ENCODE assay signal across 10 mouse cellular contexts in genomic region chr10:108088883-108089282, GRCm38 (mm10).
A peak's percentile ranks its signal among the peaks of the same experiment; 100 is the strongest.
DNase-seq lines count a peak whose midpoint lies in the region; ATAC-seq and TF ChIP-seq lines count a peak whose summit lies in the region.
"Had no signal": no experiment of that assay in that cellular context is flagged by ENCODE, and none has a peak within 500 bp of the region (broad histone marks: within the 10 kb centered on the region; RNA-seq: fewer than 3 reads in every experiment).

No protein-coding gene starts in this region.

- H3K9ac ChIP-seq in embryonic facial prominence, embryonic 14.5 days (ENCODE audit: low read depth, low read length): no peak overlapping the region; the same call in 1 of the 2 replicates
- no peak overlapping the region for H3K9ac ChIP-seq in heart, postnatal 0 days (replicated peaks; ENCODE audit: low read depth, low read length)
- H3K9ac ChIP-seq: liver, embryonic 15.5 days had no signal

- TF ChIP-seq CTCF in layer of hippocampus, adult 2 months (conservative IDR thresholded peaks at IDR 0.05): no peak
- no peak for TF ChIP-seq CTCF in heart, postnatal 0 days (IDR thresholded peaks at IDR 0.05; ENCODE audit: low read depth)

- no peak for ATAC-seq in embryonic facial prominence, embryonic 14.5 days (ENCODE audit: low read depth)
- ATAC-seq in heart, postnatal 0 days (ENCODE audit: insufficient read depth, low read depth): peak; percentile 50; the same call in 1 of the 2 replicates

- no peak overlapping the region; the same call in 1 of the 2 replicates for H3K4me3 ChIP-seq in layer of hippocampus, adult 2 months
- no peak overlapping the region for H3K4me3 ChIP-seq in embryonic facial prominence, embryonic 14.5 days (ENCODE audit: low read depth, low read length)
- H3K4me3 ChIP-seq in heart, postnatal 0 days (ENCODE audit: low read depth, low read length): no peak overlapping the region
- H3K4me3 ChIP-seq: liver, embryonic 15.5 days had no signal

- peak overlapping the region; percentile 62 for H3K27ac ChIP-seq in layer of hippocampus, adult 2 months
- H3K27ac ChIP-seq in embryonic facial prominence, embryonic 14.5 days (replicated peaks; ENCODE audit: low read depth, low read length): no peak overlapping the region; the same call in 1 of the 2 replicates
- H3K27ac ChIP-seq in heart, postnatal 0 days (ENCODE audit: low read depth): peak overlapping the region; percentile 77
- H3K27ac ChIP-seq: liver, embryonic 15.5 days had no signal

- 44% methylated on average over 8 of the region's 8 CpGs for WGBS in embryonic facial prominence, embryonic 14.5 days
- WGBS in heart, postnatal 0 days: 24% methylated on average over 8 of the region's 8 CpGs

- no peaks in the 10 kb centered on the region for H3K9me3 ChIP-seq in embryonic facial prominence, embryonic 14.5 days (ENCODE audit: control insufficient read depth, low read length)
- H3K9me3 ChIP-seq in heart, postnatal 0 days (replicated peaks; ENCODE audit: control insufficient read depth, low read length): no peaks in the 10 kb centered on the region
- H3K9me3 ChIP-seq: liver, embryonic 15.5 days had no signal

- H3K4me1 ChIP-seq in embryonic facial prominence, embryonic 14.5 days (ENCODE audit: control insufficient read depth, insufficient read depth, low read length): no peaks in the 10 kb centered on the region
- peaks cover 23% of the 10 kb centered on the region for H3K4me1 ChIP-seq in heart, postnatal 0 days (ENCODE audit: control insufficient read depth, insufficient read depth)

- H3K4me2 ChIP-seq in embryonic facial prominence, embryonic 14.5 days (ENCODE audit: low read depth, low read length): peak overlapping the region; percentile 21; the same call in 1 of the 2 replicates
- peak overlapping the region; percentile 23 for H3K4me2 ChIP-seq in heart, postnatal 0 days (ENCODE audit: low read depth, low read length)
- H3K4me2 ChIP-seq: liver, embryonic 15.5 days had no signal

- no peaks in the 10 kb centered on the region for H3K36me3 ChIP-seq in embryonic facial prominence, embryonic 14.5 days (ENCODE audit: control insufficient read depth, insufficient read depth, low read length)
- H3K36me3 ChIP-seq in heart, postnatal 0 days (replicated peaks; ENCODE audit: control insufficient read depth, insufficient read depth, low read length): no peaks in the 10 kb centered on the region
- H3K36me3 ChIP-seq: liver, embryonic 15.5 days had no signal

- no peak for DNase-seq in layer of hippocampus, adult 2 months (ENCODE audit: low spot score in 2 of 2)
- no peak for DNase-seq in layer of hippocampus, postnatal 25 days (ENCODE audit: extremely low spot score in 1 of 2, low spot score in 1 of 2)
- DNase-seq in embryonic facial prominence, embryonic 14.5 days (ENCODE audit: low spot score): no peak
- peak; percentile 38 for DNase-seq in heart, postnatal 0 days (ENCODE audit: low spot score)
- DNase-seq in right cerebral cortex, adult 18-20 months: peak; percentile 32
- no peak for DNase-seq in thymus, postnatal 25 days
- DNase-seq in kidney, postnatal 4 days: no peak
- DNase-seq in adrenal gland, postnatal 14 days: no peak
- DNase-seq: cerebellum, adult 2 months had no signal

- TF ChIP-seq EP300 in heart, postnatal 0 days (IDR thresholded peaks at IDR 0.05; ENCODE audit: low read depth): no peak

- H3K27me3 ChIP-seq in embryonic facial prominence, embryonic 14.5 days (replicated peaks; ENCODE audit: control insufficient read depth, insufficient read depth, low read length): no peaks in the 10 kb centered on the region
- no peaks in the 10 kb centered on the region for H3K27me3 ChIP-seq in heart, postnatal 0 days (ENCODE audit: control insufficient read depth, insufficient read depth, low read length)
- H3K27me3 ChIP-seq: liver, embryonic 15.5 days had no signal

Comparison
In these comparisons a context has a peak if more than half of its experiments do, and no peak if none do; other contexts are left out.
1. DNase-seq: peak in heart, postnatal 0 days (single experiment) and right cerebral cortex, adult 18-20 months (single experiment); none in layer of hippocampus, adult 2 months (0 of 2), layer of hippocampus, postnatal 25 days (0 of 2), embryonic facial prominence, embryonic 14.5 days (single experiment), thymus, postnatal 25 days (single experiment), kidney, postnatal 4 days (0 of 2) and adrenal gland, postnatal 14 days (single experiment).